Mouse (Mus musculus): Measurements from ENCODE around the gene Slc5a6.

DNA sequence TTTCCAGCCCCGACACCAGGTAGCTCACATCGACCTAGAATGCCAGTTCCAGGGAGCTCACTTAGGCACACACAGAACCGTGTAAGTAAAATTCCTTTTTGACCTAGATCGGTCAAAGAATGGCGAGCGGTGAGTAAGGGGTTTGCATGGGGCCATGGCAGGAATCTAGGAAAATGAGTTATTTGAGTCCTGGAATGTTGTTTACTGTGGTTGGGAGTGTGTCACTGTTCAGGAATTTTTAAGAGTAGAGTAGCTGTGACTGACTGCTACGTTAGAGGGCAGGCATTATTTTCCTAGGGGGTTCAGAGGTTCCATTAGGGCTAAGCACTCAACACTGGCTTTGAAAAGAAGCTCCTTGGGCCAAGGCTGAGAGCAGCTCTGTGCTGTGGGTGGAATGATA lies 48.6 kb downstream of the Slc5a6 start:
- TF ChIP-seq CTCF (IDR thresholded peaks at IDR 0.05; ENCODE audit: control insufficient read depth, insufficient read depth, insufficient read length) (no peak), MAX (IDR thresholded peaks at IDR 0.05) (no peak), USF1 (IDR thresholded peaks at IDR 0.05; ENCODE audit: low read depth) (no peak), FOSL1 (IDR thresholded peaks at IDR 0.05; ENCODE audit: insufficient read depth, low read length, poor library complexity, severe bottlenecking) (peak; percentile 41), MYOG (IDR thresholded peaks at IDR 0.05; ENCODE audit: control insufficient read depth, extremely low read depth, insufficient read length) (no peak)

Data from C2C12 (cell line).